Mouse (Mus musculus) C2C12 (cell line): ENCODE results near the gene Sgtb. TPM values are rescaled to one million over a fixed set of nuclear protein-coding genes. Genes with fewer than 3 reads are reported as not detected.

ENCODE experiments used
- H3K27me3 ChIP-seq: one replicate; pipeline ENCODE4 v1.6.1; 2011; ENCODE audit not compliant: control insufficient read depth, insufficient read depth, insufficient read length
- H3K36me3 ChIP-seq: one replicate; pipeline ENCODE4 v1.6.1; 2011; ENCODE audit not compliant: control insufficient read depth, insufficient read depth
- H3K4me3 ChIP-seq: one replicate; pipeline ENCODE4 v1.5.1; 2011; ENCODE audit warnings: mild to moderate bottlenecking, control low read depth; ENCODE audit not compliant: poor library complexity, insufficient read depth, severe bottlenecking
- H3K79me2 ChIP-seq: one replicate; pipeline ENCODE4 v1.6.1; 2011; ENCODE audit not compliant: control insufficient read depth, insufficient read depth
- H3K79me3 ChIP-seq: one replicate; pipeline ENCODE4 v1.6.1; 2011; ENCODE audit warnings: low read depth, control low read depth
- H3ac ChIP-seq: one replicate; pipeline ENCODE3; 2011; ENCODE audit warnings: low read depth; ENCODE audit not compliant: control insufficient read depth, insufficient read length
- CEBPB ChIP-seq: IDR thresholded peaks from one replicate; pipeline ENCODE4 v1.6.1; 2011; ENCODE audit warnings: low read depth, mild to moderate bottlenecking, control low read depth, moderate library complexity
- CTCF ChIP-seq: IDR thresholded peaks from one replicate; pipeline ENCODE4 v1.5.1; 2011; ENCODE audit not compliant: control insufficient read depth, insufficient read depth, insufficient read length
- FOSL1 ChIP-seq: IDR thresholded peaks from one replicate; pipeline ENCODE4 v1.8.0; 2011; ENCODE audit warnings: mild to moderate bottlenecking, low read length; ENCODE audit not compliant: poor library complexity, insufficient read depth, severe bottlenecking
- MAX ChIP-seq: IDR thresholded peaks from one replicate; pipeline ENCODE4 v1.6.1; 2011; ENCODE audit warnings: mild to moderate bottlenecking, control low read depth
- MYOD1 ChIP-seq: IDR thresholded peaks from one replicate; pipeline ENCODE4 v1.6.1; 2011; ENCODE audit warnings: low read depth; ENCODE audit not compliant: control insufficient read depth, insufficient read length
- MYOG ChIP-seq: IDR thresholded peaks from one replicate; pipeline ENCODE4 v1.6.1; 2011; ENCODE audit not compliant: control insufficient read depth, insufficient read length; ENCODE audit errors: extremely low read depth
- USF1 ChIP-seq: IDR thresholded peaks from one replicate; pipeline ENCODE4 v1.6.1; 2011; ENCODE audit warnings: low read depth, mild to moderate bottlenecking, control low read depth, moderate library complexity
- polyA plus RNA-seq: library from polyadenylated mRNA; unstranded; fragments of >200 nt; fragmentation: generic; extraction: Trizol; gene quantifications from one replicate; pipeline ENCODE4 v1.2.1, GENCODE M21; 2012; ENCODE audit warnings: missing spikeins

Sgtb gene
- polyA plus RNA-seq, 1 experiment: 1.3 TPM

DNA sequence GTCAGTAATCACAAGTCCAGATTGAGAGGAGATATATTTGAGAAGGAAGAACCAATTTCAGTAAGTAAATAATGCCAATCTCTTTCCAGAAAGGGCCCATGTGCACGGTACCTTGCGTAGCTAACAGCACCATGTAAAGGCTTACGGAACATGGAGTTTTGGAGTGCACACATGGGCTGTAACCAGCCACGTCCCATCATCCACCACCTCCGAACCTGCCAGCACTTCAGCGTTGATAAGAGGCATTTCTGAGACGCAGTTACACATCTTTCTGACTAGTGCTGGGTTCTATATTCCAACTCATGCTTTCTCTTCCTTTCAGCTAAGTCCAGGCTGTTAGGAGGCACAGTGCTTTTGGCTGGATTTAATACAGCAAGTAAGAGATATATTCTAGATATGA lies 12.4 kb upstream of the Sgtb start:
- peaks cover 44% of the 10 kb centered on the region for H3K79me2 ChIP-seq
- H3K27me3 ChIP-seq: no peaks in the 10 kb centered on the region
- no peaks in the 10 kb centered on the region for H3K36me3 ChIP-seq
- peaks cover 13% of the 10 kb centered on the region for H3K79me3 ChIP-seq
- TF ChIP-seq FOSL1 (no peak), MAX (no peak), MYOD1 (no peak), USF1 (no peak), CEBPB (no peak), CTCF (no peak)
- H3K4me3 ChIP-seq: no peak overlapping the region
- no peak overlapping the region for H3ac ChIP-seq

DNA sequence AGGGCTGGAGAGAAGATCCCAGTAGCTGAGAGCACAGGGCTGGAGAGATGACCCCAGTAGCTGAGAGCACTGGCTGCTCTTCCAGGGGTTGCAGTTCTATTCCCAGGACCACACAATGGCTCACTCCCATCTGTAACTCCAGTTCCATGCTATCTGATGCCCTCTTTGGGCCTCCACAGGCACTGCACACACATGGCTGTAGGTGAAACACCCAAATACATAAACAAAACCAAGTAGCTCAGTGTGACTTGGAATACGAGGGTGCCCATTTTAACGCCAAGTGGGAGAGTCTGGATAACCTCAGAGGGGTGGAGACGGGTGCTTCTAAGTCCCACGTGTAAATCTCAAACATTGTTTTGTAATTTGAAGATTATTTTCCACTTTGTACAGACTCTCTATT lies 9.1 kb upstream of the Sgtb start:
- no peak overlapping the region for H3K4me3 ChIP-seq
- no peak overlapping the region for H3ac ChIP-seq
- peaks cover 15% of the 10 kb centered on the region for H3K79me3 ChIP-seq
- H3K79me2 ChIP-seq: peaks cover 38% of the 10 kb centered on the region
- no peak for TF ChIP-seq FOSL1
- no peak for TF ChIP-seq CTCF
- TF ChIP-seq CEBPB: no peak
- peaks cover 9% of the 10 kb centered on the region for H3K36me3 ChIP-seq
- no peaks in the 10 kb centered on the region for H3K27me3 ChIP-seq

DNA sequence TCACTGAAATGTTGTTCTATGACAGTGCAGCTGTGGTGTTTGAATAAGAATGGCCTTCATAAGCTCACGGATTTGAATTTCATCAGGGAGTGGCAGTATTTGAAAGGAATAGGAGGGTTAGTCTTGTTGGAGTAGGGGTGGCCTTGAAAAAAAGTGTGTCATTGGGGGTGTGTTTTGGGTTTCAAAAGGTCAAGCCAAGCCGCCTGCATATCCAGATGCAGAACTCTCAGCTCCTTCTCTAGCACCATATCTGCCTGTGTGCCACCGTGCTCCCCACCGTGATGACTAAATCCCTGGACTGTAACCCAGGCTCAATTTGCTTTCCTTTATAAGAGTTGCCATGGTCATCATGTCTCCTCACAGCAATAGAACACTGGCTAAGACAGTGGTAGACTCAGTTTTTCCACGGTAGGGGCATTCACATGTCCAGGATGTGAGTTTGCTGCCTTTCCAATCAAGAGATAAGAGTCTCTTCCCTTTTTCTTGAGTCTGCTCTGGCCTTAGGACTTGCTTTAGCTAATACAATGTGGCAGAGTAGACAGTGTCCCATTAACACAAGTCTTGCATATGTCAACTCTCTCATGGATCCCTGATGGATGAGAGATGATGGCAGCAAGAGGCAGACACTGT lies 7.8 kb upstream of the Sgtb start:
- Histone ChIP-seq H3ac (no peak overlapping the region), H3K36me3 (peaks cover 14% of the 10 kb centered on the region), H3K4me3 (no peak overlapping the region), H3K27me3 (no peaks in the 10 kb centered on the region), H3K79me2 (peaks cover 30% of the 10 kb centered on the region), H3K79me3 (peaks cover 15% of the 10 kb centered on the region)
- TF ChIP-seq CTCF (no peak), MYOD1 (no peak), CEBPB (no peak), USF1 (no peak), MYOG (no peak), FOSL1 (no peak), MAX (no peak)

DNA sequence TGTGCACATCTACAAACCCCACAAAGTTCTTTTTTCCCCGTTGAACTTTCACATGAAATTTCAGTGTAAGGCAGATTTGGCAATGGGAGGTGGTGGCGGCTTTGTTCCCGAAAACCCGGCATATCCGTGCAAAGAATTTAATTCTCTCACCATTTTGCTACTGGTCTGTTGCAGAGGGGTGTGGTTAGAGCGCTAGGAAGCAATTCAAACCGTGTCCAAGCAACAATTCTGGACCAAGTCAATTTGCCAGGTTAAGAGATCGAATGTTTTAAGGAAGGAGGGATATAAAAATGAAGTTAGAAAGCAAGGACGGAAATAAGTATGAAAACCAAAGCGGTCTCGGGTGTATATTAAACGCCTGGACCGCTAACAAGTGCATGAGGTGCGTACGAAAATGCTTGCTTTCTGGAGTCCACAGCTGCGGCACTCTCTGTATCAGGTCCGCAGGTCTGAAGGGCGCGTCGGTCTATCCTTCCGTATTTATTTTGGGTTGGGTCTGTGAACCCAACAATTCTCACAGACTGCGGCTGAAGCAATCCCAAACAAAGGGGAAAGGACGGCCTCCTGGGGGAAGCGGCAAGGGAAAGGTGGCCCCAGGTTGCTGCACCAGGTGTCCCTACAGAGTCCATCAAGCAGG lies 772 bp upstream of the Sgtb start:
- peaks cover 23% of the 10 kb centered on the region for H3K79me2 ChIP-seq
- peaks cover 18% of the 10 kb centered on the region for H3K36me3 ChIP-seq
- H3K27me3 ChIP-seq: no peaks in the 10 kb centered on the region
- peaks cover 16% of the 10 kb centered on the region for H3K79me3 ChIP-seq
- H3ac ChIP-seq: peak overlapping the region; percentile 85
- TF ChIP-seq USF1 (no peak), CEBPB (no peak), MYOG (no peak), FOSL1 (no peak), MAX (no peak), MYOD1 (no peak), CTCF (no peak)
- H3K4me3 ChIP-seq: peak overlapping the region; percentile 68

DNA sequence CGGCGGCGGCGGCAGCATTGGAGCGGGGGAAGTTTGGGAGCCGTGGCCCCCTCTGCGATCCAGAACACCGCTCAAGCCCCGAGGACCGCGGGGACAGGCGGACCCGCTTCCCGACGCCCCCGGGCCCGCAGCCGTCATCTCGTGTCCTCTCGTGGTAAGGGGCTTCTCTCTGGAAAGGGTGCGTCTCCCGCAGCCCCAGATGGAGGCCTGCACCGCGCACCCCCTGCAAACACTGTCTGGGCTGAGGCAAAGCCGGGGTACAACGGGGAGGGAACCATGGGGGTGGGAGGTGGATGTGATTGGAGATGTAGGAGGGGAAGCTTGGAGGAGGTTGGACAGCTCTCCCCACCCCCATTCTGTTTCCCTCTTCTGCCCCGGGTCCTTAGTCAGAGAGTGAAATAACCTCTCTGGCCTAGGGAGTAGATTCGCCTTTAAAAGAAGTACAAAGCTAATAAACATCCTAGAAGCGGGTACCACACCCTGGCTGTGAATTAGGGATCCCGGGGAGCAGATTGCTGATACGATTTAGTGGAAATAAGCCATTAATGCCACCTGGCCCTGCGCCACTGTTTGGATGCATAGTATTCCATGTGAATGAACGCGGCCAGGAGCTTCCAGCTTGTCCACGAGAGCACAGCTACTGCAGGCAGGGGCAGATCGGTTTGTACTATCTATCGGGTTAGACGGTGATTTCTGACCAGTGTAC lies 428 bp downstream of the Sgtb start:
- Histone ChIP-seq H3K79me2 (peaks cover 23% of the 10 kb centered on the region), H3K79me3 (peaks cover 16% of the 10 kb centered on the region), H3ac (peak overlapping the region; percentile 57), H3K4me3 (peak overlapping the region; percentile 68), H3K36me3 (peaks cover 11% of the 10 kb centered on the region), H3K27me3 (no peaks in the 10 kb centered on the region)
- no peak for TF ChIP-seq MAX
- TF ChIP-seq CEBPB: no peak
- no peak for TF ChIP-seq USF1
- TF ChIP-seq MYOG: no peak
- no peak for TF ChIP-seq FOSL1
- no peak for TF ChIP-seq CTCF
- TF ChIP-seq MYOD1: no peak
